Mouse (Mus musculus): ENCODE results near the gene Ptn.

GRCm38 (mm10) chr6:36832207-36832606 is 22.2 kb upstream of the Ptn start:
- no peak for TF ChIP-seq CTCF (IDR thresholded peaks at IDR 0.05; ENCODE audit: low read depth, low read length)
- no peak for TF ChIP-seq POLR2A (IDR thresholded peaks at IDR 0.05; ENCODE audit: borderline replicate concordance, low read depth, low read length)

Measured in bone marrow macrophage, adult 2 months (primary cell).